Mouse (Mus musculus) embryonic facial prominence, embryonic 14.5 days (tissue): Measurements from ENCODE around the gene Dstyk. TPM values are rescaled to one million over a fixed set of nuclear protein-coding genes. Genes with fewer than 3 reads are reported as not detected.
A peak's percentile ranks its signal among the peaks of the same experiment; 100 is the strongest.

Experiments
- ATAC-seq: fragments of 200-750 bp; cut with Nextera tagmentation; 2 replicates; pipeline ENCODE4 v1.8.0; 2017; ENCODE audit warnings: low read depth, moderate number of reproducible peaks, moderate TSS enrichment
- DNase-seq: peaks from one replicate; pipeline ENCODE4 v3.0.0-alpha.2; 2015; ENCODE audit warnings: low spot score
- H3K27ac ChIP-seq: fragments of 300-500 bp; sonication (generic); replicated peaks from 2 replicates; pipeline ENCODE4 v1.5.1; 2014; ENCODE audit warnings: low read depth, mild to moderate bottlenecking, low read length, moderate library complexity
- H3K27me3 ChIP-seq: fragments of 300-500 bp; sonication (generic); replicated peaks from 2 replicates; pipeline ENCODE4 v1.6.1; 2014; ENCODE audit warnings: low read length; ENCODE audit not compliant: control insufficient read depth, insufficient read depth
- H3K36me3 ChIP-seq: fragments of 300-500 bp; sonication (generic); 2 replicates; pipeline ENCODE4 v1.6.1; 2014; ENCODE audit warnings: low read length, mixed read lengths; ENCODE audit not compliant: control insufficient read depth, insufficient read depth
- H3K4me1 ChIP-seq: fragments of 300-500 bp; sonication (generic); 2 replicates; pipeline ENCODE4 v1.6.1; 2014; ENCODE audit warnings: antibody characterized with exemption, low read length; ENCODE audit not compliant: control insufficient read depth, insufficient read depth
- H3K4me2 ChIP-seq: fragments of 300-500 bp; sonication (generic); 2 replicates; pipeline ENCODE4 v1.6.1; 2014; ENCODE audit warnings: low read depth, mild to moderate bottlenecking, low read length, moderate library complexity, mixed read lengths
- H3K4me3 ChIP-seq: fragments of 300-500 bp; sonication (generic); 2 replicates; pipeline ENCODE4 v1.5.1; 2014; ENCODE audit warnings: low read depth, mild to moderate bottlenecking, low read length
- H3K9ac ChIP-seq: fragments of 300-500 bp; sonication (generic); 2 replicates; pipeline ENCODE4 v1.6.1; 2014; ENCODE audit warnings: low read depth, mild to moderate bottlenecking, low read length, moderate library complexity, mixed read lengths
- H3K9me3 ChIP-seq: fragments of 300-500 bp; sonication (generic); 2 replicates; pipeline ENCODE4 v1.6.1; 2016; ENCODE audit warnings: low read length; ENCODE audit not compliant: control insufficient read depth
- WGBS: fragments of 180-500 bp; shearing (Covaris S2); extraction: QIAGEN DNeasy Blood & Tissue Kit; methylation state at CpG from one replicate; pipeline ENCODE4 v1.1.7; 2014; 5-methylcytosine and 5-hydroxymethylcytosine counted together
- polyA plus RNA-seq: library from polyadenylated mRNA; unstranded; fragments of >200 nt; fragmentation: Nextera tagmentation; extraction: Ambion mirVana; gene quantifications from 2 replicates; pipeline ENCODE4 v1.2.1, GENCODE M21; 2014

Gene Dstyk
- polyA plus RNA-seq, 1 experiment from 2014 or later = 15.6 TPM

GRCm38 (mm10) chr1:132472537-132472936 is 55.2 kb downstream of the Dstyk start:
- no peak overlapping the region for H3K9ac ChIP-seq
- no peaks in the 10 kb centered on the region for H3K9me3 ChIP-seq
- H3K4me1 ChIP-seq = peaks cover 7% of the 10 kb centered on the region
- H3K4me3 ChIP-seq = no peak overlapping the region
- peak; percentile 28 for DNase-seq
- H3K36me3 ChIP-seq = no peaks in the 10 kb centered on the region
- ATAC-seq = no peak
- H3K27ac ChIP-seq = no peak overlapping the region
- WGBS = 49% methylated on average over 5 of the region's 5 CpGs
- no peak overlapping the region for H3K4me2 ChIP-seq
- H3K27me3 ChIP-seq = no peaks in the 10 kb centered on the region

- Histone ChIP-seq H3K4me1 (peaks cover 18% of the 10 kb centered on the region), H3K9me3 (no peaks in the 10 kb centered on the region), H3K27me3 (no peaks in the 10 kb centered on the region), H3K4me2 (no peak overlapping the region), H3K36me3 (no peaks in the 10 kb centered on the region), H3K27ac (no peak overlapping the region), H3K4me3 (no peak overlapping the region), H3K9ac (no peak overlapping the region)
- no peak for ATAC-seq
- 70% methylated on average over 1 of the region's 1 CpGs for whole genome bisulfite sequencing
- DNase-seq = no peak
These were observed 57.1 kb downstream of the Dstyk start for GRCm38 (mm10) chr1:132474496-132474895.

- H3K36me3 ChIP-seq = no peaks in the 10 kb centered on the region
- ATAC-seq = peak; percentile 53
- peaks cover 18% of the 10 kb centered on the region for H3K4me1 ChIP-seq
- H3K4me2 ChIP-seq = peak overlapping the region; percentile 85
- peak overlapping the region; percentile 61 for H3K4me3 ChIP-seq
- peak overlapping the region; percentile 35 for H3K27ac ChIP-seq
- no peaks in the 10 kb centered on the region for H3K27me3 ChIP-seq
- WGBS = 4% methylated on average over 9 of the region's 9 CpGs
- H3K9me3 ChIP-seq = no peaks in the 10 kb centered on the region
- DNase-seq = peak; percentile 7
- peak overlapping the region; percentile 84 for H3K9ac ChIP-seq
These were observed 59.2 kb downstream of the Dstyk start for GRCm38 (mm10) chr1:132476575-132476927.

GRCm38 (mm10) chr1:132476928-132477691 is 59.8 kb downstream of the Dstyk start, which contains the start of gene Rbbp5:
Gene Rbbp5, plus strand, starts transcription at chr1:132477365.
- Histone ChIP-seq H3K4me2 (peak within 1 kb of the TSS; percentile 85), H3K4me3 (peak within 1 kb of the TSS; percentile 61), H3K4me1 (peaks cover 18% of the 10 kb centered on the region), H3K9ac (peak within 1 kb of the TSS; percentile 84), H3K27ac (peak within 1 kb of the TSS; percentile 35), H3K27me3 (no peaks in the 10 kb centered on the region), H3K9me3 (no peaks in the 10 kb centered on the region), H3K36me3 (no peaks in the 10 kb centered on the region)
- ATAC-seq (peak; percentile 93), DNase-seq (peak; percentile 95)
- under 1% methylated on average over 43 of the region's 43 CpGs for WGBS

DNA sequence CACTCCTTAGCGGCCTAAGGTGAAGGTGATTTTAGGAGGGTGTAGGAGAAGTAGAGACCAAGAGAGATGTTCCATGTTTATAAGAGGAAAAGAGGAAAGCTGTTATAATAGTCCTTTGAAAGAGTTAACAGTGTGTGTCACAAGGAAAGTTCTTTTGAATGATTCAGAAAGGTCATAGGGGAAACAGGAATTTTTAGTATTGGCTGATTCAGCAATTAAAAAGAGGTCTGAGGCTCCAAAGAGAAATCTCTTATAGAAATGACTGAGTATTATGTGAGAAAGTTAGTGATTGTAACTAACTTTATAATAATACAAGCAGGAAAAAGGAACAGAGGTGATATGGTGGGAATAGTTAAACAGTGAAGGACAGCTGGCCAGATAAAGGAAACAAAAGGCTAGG is 62.1 kb downstream of the Dstyk start:
- Histone ChIP-seq H3K4me1 (peaks cover 18% of the 10 kb centered on the region), H3K4me3 (no peak overlapping the region), H3K9me3 (no peaks in the 10 kb centered on the region), H3K27me3 (no peaks in the 10 kb centered on the region), H3K4me2 (no peak overlapping the region), H3K9ac (no peak overlapping the region), H3K27ac (no peak overlapping the region), H3K36me3 (peaks cover under 1% of the 10 kb centered on the region; the same call in 1 of the 2 replicates)
- no peak for DNase-seq
- WGBS = 70% methylated on average over 1 of the region's 1 CpGs
- no peak for ATAC-seq

GRCm38 (mm10) chr1:132481619-132482018 is 64.3 kb downstream of the Dstyk start:
- Histone ChIP-seq H3K4me1 (peaks cover 11% of the 10 kb centered on the region), H3K9me3 (no peaks in the 10 kb centered on the region), H3K27ac (no peak overlapping the region), H3K9ac (no peak overlapping the region), H3K4me3 (no peak overlapping the region), H3K27me3 (no peaks in the 10 kb centered on the region), H3K4me2 (no peak overlapping the region), H3K36me3 (peaks cover 21% of the 10 kb centered on the region)
- no peak for ATAC-seq
- 95% methylated on average over 2 of the region's 2 CpGs for WGBS
- no peak for DNase-seq

GRCm38 (mm10) chr1:132483234-132483633 is 65.9 kb downstream of the Dstyk start:
- no peak for DNase-seq
- Histone ChIP-seq H3K9me3 (no peaks in the 10 kb centered on the region), H3K4me1 (peaks cover 7% of the 10 kb centered on the region), H3K4me3 (no peak overlapping the region), H3K27me3 (no peaks in the 10 kb centered on the region), H3K36me3 (peaks cover 33% of the 10 kb centered on the region), H3K9ac (no peak overlapping the region), H3K4me2 (no peak overlapping the region), H3K27ac (no peak overlapping the region)
- WGBS = 88% methylated on average over 3 of the region's 3 CpGs
- no peak for ATAC-seq

- 81% methylated on average over 6 of the region's 6 CpGs for WGBS
- no peaks in the 10 kb centered on the region for H3K27me3 ChIP-seq
- no peak overlapping the region for H3K9ac ChIP-seq
- H3K4me3 ChIP-seq = no peak overlapping the region
- H3K36me3 ChIP-seq = peaks cover 38% of the 10 kb centered on the region
- H3K4me2 ChIP-seq = no peak overlapping the region
- ATAC-seq = no peak
- peaks cover 2% of the 10 kb centered on the region; the same call in 1 of the 2 replicates for H3K4me1 ChIP-seq
- DNase-seq = no peak
- H3K27ac ChIP-seq = no peak overlapping the region
- no peaks in the 10 kb centered on the region for H3K9me3 ChIP-seq
These were observed 66.4 kb downstream of the Dstyk start for GRCm38 (mm10) chr1:132483759-132484158.

- Histone ChIP-seq H3K36me3 (peaks cover 93% of the 10 kb centered on the region), H3K4me3 (no peak overlapping the region), H3K9me3 (no peaks in the 10 kb centered on the region), H3K9ac (no peak overlapping the region), H3K27me3 (no peaks in the 10 kb centered on the region), H3K4me1 (no peaks in the 10 kb centered on the region), H3K27ac (no peak overlapping the region), H3K4me2 (no peak overlapping the region)
- WGBS = 98% methylated on average over 2 of the region's 2 CpGs
- no peak for ATAC-seq
- DNase-seq = no peak
These were observed 83.2 kb downstream of the Dstyk start for GRCm38 (mm10) chr1:132500535-132500934.
